Mouse (Mus musculus): ENCODE results near the gene Vamp2.

Gene Vamp2

DNA sequence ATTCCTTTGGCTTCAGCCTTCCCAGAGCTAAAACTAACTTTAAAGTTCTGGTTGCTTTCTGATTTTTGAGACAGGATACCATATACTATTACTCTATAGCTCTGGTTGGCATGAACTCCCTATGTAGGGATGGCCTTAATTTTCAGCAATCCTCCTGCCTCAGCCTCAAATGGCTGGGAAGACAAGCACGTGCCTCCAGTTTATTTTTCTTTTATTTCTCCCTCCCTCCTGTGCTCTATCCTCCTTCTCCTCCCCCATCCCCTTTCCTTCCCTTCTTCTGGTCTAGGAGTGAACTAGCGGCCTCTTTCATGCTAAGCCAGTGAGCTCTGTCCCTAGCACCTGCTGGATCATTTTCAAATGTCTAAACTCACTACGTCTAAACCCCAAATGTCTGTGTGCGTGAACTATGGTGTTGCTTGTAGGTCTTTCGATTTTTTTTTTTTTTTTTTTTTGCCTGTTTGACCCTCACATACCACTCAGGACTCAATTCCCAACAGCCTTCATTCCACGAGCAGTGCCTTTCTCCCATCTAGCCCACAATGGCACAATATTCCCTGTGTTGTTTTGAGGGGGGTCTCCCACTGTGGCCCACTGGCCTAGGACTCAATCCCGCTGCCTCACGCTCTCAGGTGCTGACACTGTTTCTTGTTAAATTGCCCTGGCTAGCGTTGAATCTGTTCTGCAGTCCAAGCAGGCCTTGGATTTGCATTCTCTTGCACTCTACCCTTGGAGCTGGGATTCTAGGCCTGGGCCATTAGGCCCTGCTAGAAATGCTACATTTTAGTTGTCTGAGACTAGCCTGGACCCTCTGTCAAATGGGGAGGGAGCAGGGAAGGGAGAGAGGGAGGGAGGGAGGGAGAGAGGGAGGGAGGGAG is 23.8 kb upstream of the Vamp2 start:
- DNase-seq: no peak

DNA sequence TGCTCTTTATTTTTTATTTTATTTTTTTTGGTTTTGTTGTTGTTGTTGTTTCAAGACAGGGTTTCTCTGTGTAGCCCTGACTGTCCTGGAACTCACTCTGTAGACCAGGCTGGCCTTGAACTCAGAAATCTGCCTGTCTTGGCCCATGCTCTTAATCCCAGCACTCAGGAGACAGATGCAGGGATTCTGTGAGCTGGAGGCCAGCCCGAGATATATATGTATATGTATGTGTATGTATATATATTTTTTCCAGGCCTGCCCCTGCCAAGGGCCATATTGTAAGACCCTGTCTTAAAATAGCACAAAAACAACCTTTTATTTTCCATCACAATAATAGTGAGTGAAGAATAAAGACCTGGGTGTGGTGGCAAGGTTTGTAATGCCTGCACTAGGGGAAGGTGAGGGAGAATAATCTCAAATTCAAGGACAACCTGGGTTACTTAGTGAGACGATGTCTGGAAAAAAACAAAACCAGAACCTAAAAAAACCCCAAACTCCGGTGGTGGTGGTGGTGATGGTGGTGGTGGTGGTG is 22.8 kb upstream of the Vamp2 start:
- DNase-seq: no peak

DNA sequence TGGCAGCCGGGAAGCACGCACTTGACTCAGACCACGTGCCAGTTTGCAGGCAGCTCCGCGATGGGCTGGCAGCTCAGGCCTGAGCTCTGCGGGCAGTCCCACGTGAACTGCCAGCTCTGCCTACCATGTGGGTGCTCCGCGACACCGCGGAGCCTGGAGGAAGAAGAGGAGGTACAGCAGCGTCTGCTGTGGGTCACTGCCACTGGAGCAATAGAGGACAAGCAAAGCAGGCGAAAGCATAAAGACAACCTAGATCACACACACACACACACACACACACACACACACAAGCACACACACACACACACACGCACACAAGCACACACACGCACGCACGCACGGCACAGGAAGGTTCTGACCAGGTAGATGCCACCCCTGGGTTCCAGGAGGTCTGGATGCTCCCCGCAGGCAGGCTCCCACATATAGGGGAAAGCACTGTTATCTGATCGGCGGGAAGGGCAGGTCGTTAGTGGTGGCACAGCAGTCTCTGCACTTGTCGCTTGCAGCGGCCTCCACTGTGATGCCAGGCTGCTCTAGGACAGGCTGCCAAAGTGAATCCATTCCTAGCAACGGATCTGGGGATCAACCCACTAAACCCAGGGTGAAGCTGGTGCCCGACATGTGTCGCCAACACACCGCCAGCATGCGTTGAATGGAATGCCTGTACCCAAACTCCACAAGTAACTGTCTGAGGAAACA is 22.0 kb upstream of the Vamp2 start:
- DNase-seq: peak; percentile 35 to 38

DNA sequence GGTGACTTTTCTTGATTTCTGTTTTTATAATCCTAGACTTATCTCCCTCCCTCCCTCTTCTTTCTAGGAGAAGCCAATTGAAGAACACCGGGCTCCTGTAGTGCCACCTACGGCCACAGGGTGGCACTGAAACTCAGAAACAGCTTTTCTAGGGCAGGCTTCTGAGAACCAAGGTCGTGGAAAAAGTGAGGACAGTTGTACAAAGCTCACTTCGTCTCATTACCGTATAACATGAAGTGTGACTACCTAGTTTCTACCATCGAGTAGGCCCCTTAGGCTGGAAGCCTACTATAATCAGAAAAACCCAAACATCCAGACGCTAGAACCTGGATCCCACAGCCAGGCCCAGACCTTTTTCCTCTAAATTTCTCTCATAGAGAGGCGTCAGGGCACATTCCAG is 21.3 kb upstream of the Vamp2 start:
- peak; percentile 88 to 90 for DNase-seq

DNA sequence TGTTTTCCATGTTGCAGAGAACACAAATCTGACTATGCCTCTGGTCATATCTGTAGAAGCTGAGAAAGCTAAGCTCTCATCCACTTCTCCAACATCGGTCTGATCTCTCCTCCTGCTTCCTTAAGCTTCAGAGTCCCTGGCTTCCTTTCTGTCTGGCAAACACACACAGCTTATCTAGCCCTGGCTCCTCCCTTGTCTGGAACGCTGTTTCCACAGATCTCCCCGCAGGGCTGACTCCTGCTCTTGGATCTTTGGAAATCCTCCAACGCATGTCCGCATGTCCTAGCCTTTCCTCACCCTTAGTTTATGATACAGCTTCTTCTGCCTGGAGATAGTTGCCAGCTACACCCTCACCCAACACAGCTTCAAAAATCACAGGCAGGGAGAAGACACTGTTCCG is 20.7 kb upstream of the Vamp2 start:
- no peak for DNase-seq

DNA sequence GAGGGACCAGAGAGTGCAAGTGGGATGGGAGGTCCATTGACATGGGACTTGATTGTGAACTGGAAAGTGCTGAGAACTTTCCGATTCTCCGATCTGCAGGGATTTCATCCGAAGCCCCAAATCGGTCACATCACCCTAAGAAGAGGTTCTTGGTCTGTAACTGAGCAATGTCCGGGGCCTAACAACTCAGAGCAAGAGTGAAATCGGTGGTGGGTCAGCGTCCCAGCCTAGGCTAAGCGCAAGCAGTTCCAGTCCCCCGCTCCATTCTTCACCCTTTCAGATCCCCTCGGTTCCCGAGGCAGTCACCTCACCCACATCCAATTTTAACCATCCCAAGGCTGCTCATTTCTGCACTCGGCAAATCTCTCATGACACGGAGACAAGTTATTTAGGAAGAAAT is 18.2 kb upstream of the Vamp2 start:
- no peak for DNase-seq

DNA sequence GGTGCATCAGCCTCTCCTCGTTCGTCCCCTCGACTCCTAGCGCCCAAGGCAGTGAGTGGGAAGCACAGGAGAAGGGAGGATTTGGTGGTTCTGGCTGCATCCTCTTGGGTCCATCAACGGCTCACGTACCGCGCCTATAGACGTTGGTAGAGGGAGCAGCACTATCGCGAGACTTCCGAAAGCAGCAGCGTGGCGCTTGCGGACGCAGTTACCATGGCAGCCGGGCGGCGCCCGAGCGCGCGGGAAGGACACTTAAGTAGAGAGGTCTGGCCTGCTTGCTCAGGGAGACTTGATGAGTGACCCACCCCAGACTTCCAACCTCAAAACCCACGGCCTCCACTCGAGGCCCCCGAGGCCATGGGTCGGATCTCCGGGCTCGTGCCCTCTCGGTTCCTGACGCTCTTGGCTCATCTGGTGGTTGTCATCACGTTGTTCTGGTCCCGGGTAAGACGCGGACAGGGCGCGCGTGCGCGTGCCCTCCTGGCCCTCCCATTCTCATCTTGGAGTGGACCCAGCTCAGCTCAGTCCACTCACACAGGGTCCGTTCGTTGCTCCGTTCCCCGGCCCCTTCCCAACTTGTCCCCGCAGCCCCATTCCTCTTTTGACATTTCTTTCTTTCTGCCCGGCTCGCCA is 17.6 kb upstream of the Vamp2 start, which contains the start of gene Tmem107:
Gene Tmem107, plus strand, starts transcription at position 217 of the 633 bp plus-strand sequence.
- peak; percentile 91 to 92 for DNase-seq

DNA sequence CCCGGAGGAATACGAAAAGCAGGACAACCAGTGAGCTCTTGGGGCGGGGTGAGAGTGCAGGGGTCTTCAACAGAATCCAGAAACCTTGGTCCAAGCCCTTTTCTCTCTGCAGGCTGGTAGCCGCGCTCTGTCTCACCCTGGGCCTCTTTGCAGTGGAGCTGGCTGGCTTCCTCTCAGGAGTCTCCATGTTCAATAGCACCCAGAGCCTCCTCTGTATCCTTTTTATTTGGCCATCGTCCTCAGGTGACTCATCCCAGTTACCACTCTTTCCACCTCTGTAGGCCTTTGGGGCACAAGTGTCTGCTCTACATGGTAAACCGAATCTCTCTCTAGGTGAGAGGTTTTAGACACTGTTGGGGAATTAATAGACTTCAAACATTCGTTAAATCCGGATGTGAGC is 17.0 kb upstream of the Vamp2 start:
- no peak for DNase-seq

DNA sequence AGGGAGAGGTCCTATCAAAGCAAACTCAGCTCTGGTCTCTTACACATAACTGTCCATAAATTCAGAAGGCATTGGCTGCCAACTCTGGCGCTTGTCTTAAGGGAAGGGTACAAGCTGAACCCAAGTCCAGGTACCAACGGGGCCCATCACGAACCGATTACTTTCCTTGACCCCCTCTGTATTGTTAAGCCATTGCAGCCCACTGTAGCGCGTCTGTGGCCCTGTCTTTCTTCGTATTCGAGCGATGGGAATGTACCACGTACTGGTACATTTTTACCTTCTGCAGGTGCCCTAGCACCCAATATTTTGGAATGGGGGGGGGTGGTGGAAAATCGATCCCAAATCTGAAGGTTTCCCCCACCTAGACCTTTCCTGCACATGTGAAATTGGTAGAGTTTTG is 16.1 kb upstream of the Vamp2 start:
- DNase-seq: no peak

DNA sequence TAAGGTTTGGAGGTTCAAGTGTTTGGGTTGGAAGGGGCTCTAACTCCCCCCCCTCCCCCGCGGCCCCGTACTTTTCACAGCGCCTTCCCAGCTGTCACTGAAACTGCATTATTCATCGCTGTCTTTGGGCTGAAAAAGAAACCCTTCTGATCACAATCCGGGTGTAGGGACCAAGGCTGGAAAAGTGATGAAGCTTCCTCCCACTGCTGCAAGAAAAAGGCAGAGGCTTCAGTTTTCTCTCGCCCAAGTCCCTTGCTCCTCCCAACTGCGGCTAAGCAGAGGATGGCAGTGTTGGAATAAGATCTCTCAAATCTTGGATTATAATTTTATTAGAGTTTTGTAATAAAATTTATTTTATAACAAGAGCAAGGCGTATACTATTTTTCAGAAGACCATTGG is 15.6 kb upstream of the Vamp2 start:
- DNase-seq: no peak

DNA sequence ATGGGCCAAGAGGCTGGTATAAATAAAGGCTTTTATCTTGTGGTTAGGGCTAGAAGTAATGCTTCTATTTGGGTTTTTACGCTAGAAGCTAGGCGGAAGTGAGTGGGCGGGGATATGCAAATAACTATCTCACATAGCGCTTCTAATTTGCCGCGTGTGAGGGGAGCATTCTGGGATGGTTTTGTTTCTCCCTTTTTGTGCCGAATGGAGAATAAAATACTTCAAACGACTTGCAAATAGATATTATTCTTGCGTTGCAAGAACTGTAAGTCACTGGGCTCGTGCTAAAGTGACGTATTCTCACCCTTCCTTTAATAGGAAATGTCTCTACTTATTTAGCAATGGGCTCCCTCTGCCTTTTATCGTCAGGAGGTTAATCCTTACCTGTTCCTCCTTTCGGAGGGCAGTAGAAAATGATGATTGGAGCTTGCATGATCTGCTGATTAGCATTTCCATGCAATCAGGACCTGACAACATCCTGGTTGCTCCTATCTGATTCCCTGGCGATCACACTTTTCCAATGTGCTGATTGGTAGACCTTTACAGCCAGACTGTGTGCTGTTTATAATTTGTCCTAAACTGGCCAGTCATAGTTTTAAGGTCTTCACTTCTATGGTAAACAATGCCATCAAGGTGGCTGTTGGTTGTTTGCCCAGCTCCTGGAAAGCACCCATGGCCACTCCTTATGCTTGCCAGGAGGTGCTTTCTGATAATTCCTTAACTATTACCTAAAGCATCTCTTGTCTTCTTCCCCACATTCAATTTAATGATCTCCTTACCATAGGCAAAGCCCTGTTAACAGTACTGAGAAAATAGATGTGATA is 15.0 kb upstream of the Vamp2 start:
- peak; percentile 89 to 92 for DNase-seq

DNA sequence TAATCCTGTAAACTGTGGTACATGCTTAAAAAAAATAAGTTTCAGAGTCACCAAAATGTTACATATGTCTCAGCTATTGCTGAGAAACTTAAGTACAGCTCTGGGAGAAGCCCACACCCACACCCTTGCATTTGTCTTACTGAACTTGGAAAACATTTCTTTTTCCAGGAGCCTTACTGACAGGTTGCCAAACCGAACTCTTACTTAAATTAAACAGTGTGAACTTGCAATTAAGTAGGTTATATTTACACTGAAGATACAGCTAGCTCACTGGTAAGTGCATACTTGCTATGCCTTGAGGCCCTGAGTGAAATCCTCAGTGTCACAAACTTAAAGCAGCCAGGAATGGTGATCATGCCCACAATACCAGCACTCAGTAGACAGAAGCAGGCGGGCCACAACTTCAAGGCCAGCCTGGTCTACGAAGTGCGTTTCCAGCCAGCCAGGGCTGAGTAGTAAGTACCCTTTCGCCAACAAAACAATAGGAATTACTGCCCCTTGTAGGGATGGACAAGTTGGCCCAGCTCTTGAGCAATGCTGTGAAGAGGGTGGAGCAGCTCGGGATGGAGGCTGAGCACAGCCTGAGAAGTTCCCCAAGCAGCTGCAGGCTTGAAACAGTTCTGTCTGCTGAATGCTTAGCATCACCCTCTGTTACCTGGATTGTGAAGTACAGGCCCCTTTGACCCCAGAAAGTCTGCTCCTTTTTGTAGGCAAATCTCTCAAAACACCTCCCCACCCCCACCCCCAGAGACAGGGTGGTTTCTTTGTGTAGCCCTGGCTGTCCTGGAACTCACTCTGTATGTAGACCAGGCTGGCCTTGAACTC is 14.1 kb upstream of the Vamp2 start:
- no peak for DNase-seq

DNA sequence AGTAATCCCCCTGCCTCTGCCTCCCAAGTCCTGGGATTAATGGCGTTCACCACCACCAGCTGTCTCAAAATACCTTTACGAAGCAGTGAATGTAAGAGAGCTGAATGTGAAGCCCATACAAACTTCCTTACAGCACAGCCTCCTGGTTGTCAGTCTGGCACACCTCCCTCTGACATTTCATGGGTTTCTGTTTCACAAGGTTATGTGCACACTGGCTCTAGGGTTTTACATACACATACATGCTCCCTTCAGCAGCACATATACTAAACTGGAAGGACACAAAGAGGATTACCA is 13.6 kb upstream of the Vamp2 start:
- no peak for DNase-seq

DNA sequence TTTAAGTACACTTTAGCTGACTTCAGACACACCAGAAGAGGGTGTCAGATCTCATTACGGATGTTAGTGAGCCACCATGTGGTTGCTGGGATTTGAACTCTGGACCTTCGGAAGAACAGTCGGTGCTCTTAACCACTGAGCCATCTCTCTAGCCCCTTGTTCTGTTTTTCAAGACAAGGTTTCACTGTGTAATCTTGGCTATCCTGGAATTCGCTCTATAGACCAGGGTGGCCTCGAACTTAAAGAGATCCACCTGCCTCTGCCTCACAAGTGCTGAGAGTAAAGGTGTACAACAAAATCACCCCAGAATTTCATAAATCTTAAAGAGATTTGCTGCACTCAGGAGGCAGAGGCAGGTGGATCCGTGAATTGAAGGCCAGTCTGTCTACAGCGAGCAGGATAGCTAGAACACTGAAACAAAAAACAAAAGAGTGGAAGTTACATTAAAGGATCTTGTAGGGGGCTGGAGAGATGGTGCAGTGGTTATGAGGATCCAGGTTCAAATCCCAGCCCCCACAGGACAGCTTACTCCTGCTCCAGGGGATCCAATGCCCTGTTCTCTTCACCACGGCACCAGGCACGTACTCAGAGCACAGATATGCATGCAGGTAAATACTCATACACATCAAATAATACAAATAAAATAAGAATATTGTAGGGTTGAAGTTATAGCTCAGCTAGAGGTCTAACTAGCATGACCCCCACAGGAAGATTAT is 12.4 kb upstream of the Vamp2 start:
- no peak for DNase-seq

DNA sequence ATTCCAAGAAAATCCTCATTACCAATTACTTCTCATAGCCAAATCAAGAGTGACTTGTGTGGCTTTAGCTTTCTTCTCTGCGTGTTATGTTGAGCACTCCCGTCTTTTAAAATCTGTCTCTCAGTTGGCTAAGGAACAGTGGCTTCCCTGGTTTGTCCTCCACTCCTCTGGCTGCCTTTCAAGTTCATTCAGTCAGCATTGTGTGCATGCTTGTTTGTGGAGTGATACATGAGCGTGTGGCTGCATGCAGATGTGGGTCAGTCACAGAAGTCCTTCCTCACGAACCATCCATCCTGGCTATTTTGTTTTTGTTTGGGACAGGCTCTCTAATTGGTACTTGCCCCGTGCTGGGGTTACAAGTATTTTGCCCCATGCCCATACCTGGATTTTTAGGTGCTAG is 11.7 kb upstream of the Vamp2 start:
- DNase-seq: no peak

DNA sequence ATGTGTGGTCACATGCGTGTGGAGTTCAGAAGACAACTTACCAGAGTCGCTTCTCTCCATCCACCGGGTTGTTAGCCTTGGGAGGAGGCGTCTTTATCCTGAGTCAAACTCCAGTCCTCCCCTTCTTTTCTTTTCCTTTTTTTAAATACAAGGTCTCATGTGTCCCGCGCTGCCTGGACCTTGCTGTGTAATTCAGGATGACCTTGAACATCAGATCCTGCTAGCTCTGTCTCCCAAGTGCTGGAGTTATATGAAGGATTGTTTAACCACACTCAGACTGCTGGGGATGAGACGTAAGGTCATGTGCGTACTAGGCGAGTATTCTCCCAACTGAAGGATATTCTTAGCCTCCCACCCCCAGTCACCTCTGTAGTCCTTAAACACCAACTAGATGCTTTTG is 11.0 kb upstream of the Vamp2 start:
- no peak for DNase-seq

DNA sequence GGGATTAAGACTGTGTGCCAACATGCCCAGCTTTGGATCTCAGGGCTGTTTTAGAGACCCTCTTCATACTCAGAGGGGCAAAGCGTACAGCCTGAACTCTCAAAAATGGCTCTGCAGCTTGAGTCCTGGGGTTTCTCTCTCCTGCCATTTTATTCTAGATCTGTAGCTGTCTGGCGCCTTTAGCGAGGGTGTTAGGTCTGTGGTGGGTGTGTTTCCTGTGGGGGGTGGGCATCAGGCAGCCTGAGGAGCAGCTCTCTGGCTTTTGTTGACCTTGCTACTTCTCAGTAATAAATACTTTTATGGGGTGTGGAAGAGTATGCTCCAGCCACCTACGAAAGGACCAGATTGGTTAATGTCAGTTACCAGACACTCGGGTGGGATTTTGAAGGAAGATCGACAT is 10.2 kb upstream of the Vamp2 start:
- DNase-seq: no peak

DNA sequence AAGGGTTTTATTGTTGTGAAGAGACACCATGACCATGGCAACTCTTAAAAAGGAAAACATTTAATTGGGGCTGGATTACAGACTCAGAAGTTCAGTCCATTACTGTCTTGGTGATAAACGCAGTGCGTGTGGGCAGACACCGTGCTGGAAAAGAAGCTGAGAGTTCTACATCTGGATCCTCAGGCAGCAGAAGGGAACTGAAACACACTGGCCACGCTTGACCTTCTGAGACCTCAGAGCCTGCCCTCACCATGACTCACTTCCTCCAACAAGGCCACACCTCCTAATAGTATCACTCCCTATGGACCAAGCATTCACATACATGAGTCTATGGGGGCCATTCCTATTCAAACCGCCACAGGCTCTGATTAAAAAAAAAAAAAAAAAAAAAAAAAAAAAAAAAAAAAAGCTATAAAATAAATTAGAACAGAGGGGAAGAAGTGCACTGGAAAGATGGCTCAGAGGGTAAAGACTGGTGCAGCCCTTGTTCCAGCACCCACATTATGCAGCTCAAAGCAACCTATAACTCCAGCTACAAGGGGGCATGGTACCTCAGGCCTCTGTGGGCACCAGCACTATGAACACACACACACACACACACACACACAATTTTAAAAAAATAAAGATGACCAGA is 9.4 kb upstream of the Vamp2 start:
- DNase-seq: peak; percentile 65 to 70

DNA sequence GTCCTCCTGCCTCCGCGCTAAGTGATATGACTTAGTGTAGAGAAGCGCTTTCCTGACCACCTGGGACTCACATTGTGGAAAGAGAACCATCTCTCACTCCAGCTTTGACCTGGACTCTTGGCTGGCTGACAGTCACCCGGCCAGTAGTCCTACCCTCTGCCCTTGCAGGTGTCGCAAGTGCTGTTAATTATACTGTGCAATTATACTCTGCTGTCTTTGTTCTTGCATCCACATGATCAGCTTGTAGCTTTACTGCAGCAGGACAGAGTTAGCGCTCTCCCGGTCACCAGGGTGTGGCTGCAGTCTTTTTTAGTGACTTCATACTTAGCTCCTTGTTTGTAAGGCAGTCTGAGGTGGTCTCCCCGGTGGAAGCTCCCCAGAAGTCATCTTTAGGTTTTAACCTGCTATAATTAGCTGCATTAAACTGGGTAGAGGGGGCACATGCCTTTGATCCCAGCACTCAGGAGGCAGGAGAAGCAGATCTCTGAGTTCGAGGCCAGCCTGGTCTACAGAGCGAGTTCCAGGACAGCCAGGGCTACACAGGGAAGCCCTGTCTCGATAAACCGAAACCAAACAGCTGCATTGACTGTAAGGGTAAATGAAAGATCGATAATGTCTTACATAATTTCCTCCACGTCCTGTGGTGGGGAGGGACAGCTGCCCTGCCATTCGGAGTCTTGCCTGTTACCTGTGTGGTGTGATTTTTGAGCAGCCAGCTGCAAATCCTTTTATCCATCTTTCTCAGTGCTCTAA is 8.0 kb upstream of the Vamp2 start:
- DNase-seq: no peak

DNA sequence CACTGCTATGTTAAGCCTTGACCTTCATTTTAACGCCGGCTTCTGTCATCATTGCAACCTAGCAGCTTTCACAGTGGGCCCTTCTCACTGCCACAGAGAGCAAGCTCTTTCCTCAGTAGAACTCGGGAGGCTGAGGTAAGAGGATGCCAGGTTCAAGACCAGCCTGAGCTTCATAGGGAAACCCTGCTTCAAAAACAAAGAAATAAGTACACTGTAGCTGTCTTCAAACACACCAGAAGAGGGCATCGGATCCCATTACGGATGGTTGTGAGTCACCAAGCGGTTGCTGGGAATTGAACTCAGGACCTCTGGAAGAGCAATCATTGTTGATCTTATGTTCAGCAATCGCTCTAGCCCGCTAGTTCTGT is 7.5 kb upstream of the Vamp2 start:
- DNase-seq: no peak
